Mouse (Mus musculus) mature B cell (primary cell): ENCODE results near the gene Plbd2.

ENCODE experiments used
- in situ Hi-C: fragments of 300-500 bp; cut with MboI; formaldehyde crosslinking; loops from 2 replicates; pipeline ENCODE4 v1.14.3; 2019

Gene Plbd2

GRCm38 (mm10) chr5:120503144-120503795, at the start of gene Plbd2:
Plbd2 (minus strand) TSS chr5:120503625.
- in situ Hi-C loops = loop anchor here (25.0 kb wide), 1 partner anchor 209 kb away; the partner anchor contains the start of gene Dtx1

GRCm38 (mm10) chr5:120550673-120551072, 47.2 kb upstream of the Plbd2 start:
- in situ Hi-C loops = no loop called here

GRCm38 (mm10) chr5:120550137-120550536, 46.7 kb upstream of the Plbd2 start:
- in situ Hi-C loops = no loop called here

- in situ Hi-C loops = no loop called here
These were observed 44.9 kb upstream of the Plbd2 start for GRCm38 (mm10) chr5:120548236-120548850.

- in situ Hi-C loops = no loop called here
These were observed 33.2 kb upstream of the Plbd2 start for GRCm38 (mm10) chr5:120536632-120537031.

GRCm38 (mm10) chr5:120536046-120536445, 32.6 kb upstream of the Plbd2 start:
- in situ Hi-C loops = no loop called here

GRCm38 (mm10) chr5:120534686-120535075, 31.3 kb upstream of the Plbd2 start:
- in situ Hi-C loops = no loop called here

GRCm38 (mm10) chr5:120534071-120534685, 30.8 kb upstream of the Plbd2 start:
- in situ Hi-C loops = no loop called here

- in situ Hi-C loops = no loop called here
These were observed 28.2 kb upstream of the Plbd2 start for GRCm38 (mm10) chr5:120531631-120532030.

- in situ Hi-C loops = no loop called here
These were observed 24.0 kb upstream of the Plbd2 start for GRCm38 (mm10) chr5:120527296-120527964.

- in situ Hi-C loops = no loop called here
These were observed 22.9 kb upstream of the Plbd2 start for GRCm38 (mm10) chr5:120526311-120526710.

- in situ Hi-C loops = no loop called here
These were observed 22.3 kb upstream of the Plbd2 start for GRCm38 (mm10) chr5:120525737-120526136.

GRCm38 (mm10) chr5:120524736-120525135, 21.3 kb upstream of the Plbd2 start:
- in situ Hi-C loops = loop anchor here (25.0 kb wide), 1 partner anchor 188 kb away; the partner anchor contains the start of gene Dtx1

GRCm38 (mm10) chr5:120522649-120523048, 19.2 kb upstream of the Plbd2 start:
- in situ Hi-C loops = loop anchor here (25.0 kb wide), 1 partner anchor 190 kb away; the partner anchor contains the start of gene Dtx1

- in situ Hi-C loops = loop anchor here (5.0 to 25.0 kb wide), 2 partner anchors 90 to 195 kb away; partner anchors contain the start of gene Dtx1
These were observed 14.1 kb upstream of the Plbd2 start for GRCm38 (mm10) chr5:120517552-120517951.

GRCm38 (mm10) chr5:120516221-120516984, 13.0 kb upstream of the Plbd2 start:
- in situ Hi-C loops = loop anchor here (5.0 to 25.0 kb wide), 2 partner anchors 91 to 196 kb away; partner anchors contain the start of gene Dtx1

- in situ Hi-C loops = loop anchor here (5.0 to 25.0 kb wide), 2 partner anchors 92 to 197 kb away; partner anchors contain the start of gene Dtx1
These were observed 12.0 kb upstream of the Plbd2 start for GRCm38 (mm10) chr5:120515451-120515850.

- in situ Hi-C loops = loop anchor here (5.0 to 25.0 kb wide), 2 partner anchors 93 to 198 kb away; partner anchors contain the start of gene Dtx1
These were observed 11.3 kb upstream of the Plbd2 start for GRCm38 (mm10) chr5:120514754-120515153.

- in situ Hi-C loops = loop anchor here (25.0 kb wide), 1 partner anchor 198 kb away; the partner anchor contains the start of gene Dtx1
These were observed 10.7 kb upstream of the Plbd2 start for GRCm38 (mm10) chr5:120514031-120514677.

GRCm38 (mm10) chr5:120512911-120513555, 9.6 kb upstream of the Plbd2 start:
- in situ Hi-C loops = loop anchor here (25.0 kb wide), 1 partner anchor 199 kb away; the partner anchor contains the start of gene Dtx1
